In genomic region chr1:181370370-181370769, GRCm38 (mm10) we compare ENCODE assay signal across 18 mouse cellular contexts. TPM values are rescaled to one million over a fixed set of nuclear protein-coding genes. Genes with fewer than 3 reads are reported as not detected.
DNase-seq lines count a peak whose midpoint lies in the region; ATAC-seq and TF ChIP-seq lines count a peak whose summit lies in the region.
"Had no signal": no experiment of that assay in that cellular context is flagged by ENCODE, and none has a peak within 500 bp of the region (broad histone marks: within the 10 kb centered on the region; RNA-seq: fewer than 3 reads in every experiment).

No protein-coding gene starts in this region.

- no peak for DNase-seq in frontal cortex, postnatal 25 days (ENCODE audit: low spot score in 2 of 2)
- DNase-seq in layer of hippocampus, adult 2 months (ENCODE audit: low spot score in 2 of 2) = no peak
- no peak for DNase-seq in layer of hippocampus, adult 9-10 months (ENCODE audit: low spot score)
- peak; percentile 43 for DNase-seq in right cerebral cortex, postnatal 25 days
- DNase-seq in right cerebral cortex, postnatal 4 days = no peak
- DNase-seq: cerebellum, adult 11-12 months; heart, postnatal 36 days; midbrain, embryonic 14.5 days had no signal

- no peaks in the 10 kb centered on the region for H3K4me1 ChIP-seq in stomach, embryonic 16.5 days (ENCODE audit: control insufficient read depth, insufficient read depth, low read length)

- no peak overlapping the region for H3K4me3 ChIP-seq in layer of hippocampus, adult 2 months
- H3K4me3 ChIP-seq in stomach, embryonic 16.5 days (replicated peaks; ENCODE audit: low read length) = no peak overlapping the region
- H3K4me3 ChIP-seq: embryonic facial prominence, embryonic 12.5 days had no signal

- no peaks in the 10 kb centered on the region for H3K9me3 ChIP-seq in stomach, embryonic 16.5 days (replicated peaks; ENCODE audit: control insufficient read depth, low read length)
- H3K9me3 ChIP-seq: embryonic facial prominence, embryonic 12.5 days had no signal

- ATAC-seq in frontal cortex, adult (ENCODE audit: low TSS enrichment) = peak; percentile 48
- ATAC-seq in stomach, embryonic 16.5 days (ENCODE audit: insufficient read depth, low FRiP score) = peak; percentile 47; the same call in 1 of the 2 replicates
- no peak for ATAC-seq in megakaryocyte-erythroid progenitor cell, adult 5-6 weeks (replicated peaks; ENCODE audit: low FRiP score, low TSS enrichment, poor library complexity, severe bottlenecking)
- ATAC-seq: hindbrain, postnatal 0 days had no signal

- H3K4me2 ChIP-seq in stomach, embryonic 16.5 days (ENCODE audit: low read depth, low read length) = no peak overlapping the region
- H3K4me2 ChIP-seq: embryonic facial prominence, embryonic 12.5 days had no signal

- no peaks in the 10 kb centered on the region for H3K27me3 ChIP-seq in stomach, embryonic 16.5 days (ENCODE audit: control insufficient read depth, insufficient read depth, low read length)
- H3K27me3 ChIP-seq: embryonic facial prominence, embryonic 12.5 days had no signal

- no peak for TF ChIP-seq CTCF in layer of hippocampus, adult 2 months (conservative IDR thresholded peaks at IDR 0.05)

- WGBS in stomach, embryonic 16.5 days = 30% methylated on average over 3 of the region's 3 CpGs

- H3K9ac ChIP-seq in stomach, embryonic 16.5 days (ENCODE audit: low read length) = no peak overlapping the region
- H3K9ac ChIP-seq: embryonic facial prominence, embryonic 12.5 days; liver, embryonic 14.5 days had no signal

- 0 out of 2 replicates have a peak overlapping the region, but pooled peaks have one; percentile 32 for H3K27ac ChIP-seq in layer of hippocampus, adult 2 months
- H3K27ac ChIP-seq in stomach, embryonic 16.5 days (ENCODE audit: low read length) = no peak overlapping the region
- H3K27ac ChIP-seq: embryonic facial prominence, embryonic 12.5 days; hindbrain, postnatal 0 days; liver, embryonic 14.5 days; macrophage had no signal

- H3K36me3 ChIP-seq in stomach, embryonic 16.5 days (ENCODE audit: control insufficient read depth, insufficient read depth, low read length) = no peaks in the 10 kb centered on the region
- H3K36me3 ChIP-seq: embryonic facial prominence, embryonic 12.5 days had no signal

RNA-seq across cellular contexts. Expression of gene Cnih3, which starts 17.9 kb away (rescaled TPM):
- total RNA-seq in layer of hippocampus, adult 2 months (2021) = 10 to 100 TPM; 68.5 to 71.3 TPM
- polyA plus RNA-seq in stomach, embryonic 16.5 days (2015; fragmentation: Nextera tagmentation; extraction: Ambion mirVana) = 0.17 and 0.44 TPM in 2 replicates
- total RNA-seq in megakaryocyte-erythroid progenitor cell, adult 5-6 weeks (2014; fragmentation: Nextera tagmentation) = not detected in 2 replicates
- not detected in 2 replicates for total RNA-seq in megakaryocyte-erythroid progenitor cell, adult 5-6 weeks (2017)
- total RNA-seq: heart, postnatal 36 days had no signal
- polyA plus RNA-seq: kidney, embryonic 14.5 days; large intestine, adult 2 months; limb, embryonic 11.5 days; macrophage had no signal

Comparison
In these comparisons a context has a peak if more than half of its experiments do, and no peak if none do; other contexts are left out.
1. RNA of gene Cnih3, which starts 17.9 kb away (total RNA-seq): 68.5 to 71.3 TPM in layer of hippocampus, adult 2 months; not detected in megakaryocyte-erythroid progenitor cell, adult 5-6 weeks; every median in the first group is over 10 times any median in the second.